Mouse (Mus musculus) retina, adult 2 months (tissue): ENCODE measurements at regions not wholly inside any gene's neighbourhood (a gene's known extent, or its start where the extent isn't known, plus 50 kb on each side); places are given as distances from the start of the nearest gene placed in this dataset.

Experiments
- DNase-seq: peaks from one replicate; pipeline ENCODE4 v3.0.0-alpha.2; 2012; ENCODE audit warnings: low read depth, low spot score

GRCm38 (mm10) chr19:54244176-54244575, 200.2 kb downstream of the Adra2a start:
- DNase-seq = no peak

- no peak for DNase-seq
These were observed 204.4 kb downstream of the Adra2a start for GRCm38 (mm10) chr19:54248256-54248936.

- no peak for DNase-seq
These were observed 208.3 kb downstream of the Adra2a start for GRCm38 (mm10) chr19:54252145-54252664.

DNA sequence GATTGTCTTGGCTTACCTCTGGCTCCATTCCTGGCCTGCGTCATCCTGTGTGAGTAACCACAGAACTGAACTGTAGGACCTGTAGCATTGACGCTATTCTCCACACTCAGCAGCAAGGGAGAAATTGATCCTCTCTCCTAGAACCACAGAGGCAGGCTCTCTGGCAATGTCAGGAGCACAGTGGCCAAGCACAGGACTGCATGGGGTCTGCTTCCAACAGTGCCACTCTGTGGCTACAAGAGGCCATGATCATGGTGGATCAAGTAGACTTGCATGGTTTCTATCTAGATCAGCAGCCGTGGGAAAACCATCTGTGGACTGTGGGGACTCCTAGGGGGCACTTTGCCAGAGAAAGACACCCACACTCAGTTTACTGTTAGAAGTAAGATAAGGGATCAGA, 213.9 kb downstream of the Adra2a start:
- DNase-seq = no peak

GRCm38 (mm10) chr19:54259175-54259574, 215.2 kb downstream of the Adra2a start:
- DNase-seq = no peak

DNA sequence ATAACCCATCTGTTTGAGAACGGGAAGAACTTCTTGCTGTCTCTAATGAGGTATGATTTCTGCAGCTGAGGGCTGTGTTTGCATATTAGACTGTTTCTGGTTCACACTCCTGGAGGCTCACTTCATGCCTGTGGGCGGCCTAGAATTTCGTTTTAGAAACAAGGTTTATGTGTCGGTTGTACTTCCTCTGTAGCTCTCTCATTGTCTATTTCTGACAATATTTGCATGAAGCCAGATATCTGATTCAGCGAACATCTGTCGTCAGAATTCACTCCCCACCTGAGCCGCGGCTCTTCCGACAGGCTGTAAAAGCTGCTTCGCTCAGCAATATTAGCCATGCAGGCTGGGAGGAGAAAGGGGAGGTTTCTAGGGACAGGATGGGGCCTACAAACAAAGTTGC, 233.4 kb downstream of the Adra2a start:
- no peak for DNase-seq

- DNase-seq = no peak
These were observed 241.5 kb downstream of the Adra2a start for GRCm38 (mm10) chr19:54285481-54285880.

DNA sequence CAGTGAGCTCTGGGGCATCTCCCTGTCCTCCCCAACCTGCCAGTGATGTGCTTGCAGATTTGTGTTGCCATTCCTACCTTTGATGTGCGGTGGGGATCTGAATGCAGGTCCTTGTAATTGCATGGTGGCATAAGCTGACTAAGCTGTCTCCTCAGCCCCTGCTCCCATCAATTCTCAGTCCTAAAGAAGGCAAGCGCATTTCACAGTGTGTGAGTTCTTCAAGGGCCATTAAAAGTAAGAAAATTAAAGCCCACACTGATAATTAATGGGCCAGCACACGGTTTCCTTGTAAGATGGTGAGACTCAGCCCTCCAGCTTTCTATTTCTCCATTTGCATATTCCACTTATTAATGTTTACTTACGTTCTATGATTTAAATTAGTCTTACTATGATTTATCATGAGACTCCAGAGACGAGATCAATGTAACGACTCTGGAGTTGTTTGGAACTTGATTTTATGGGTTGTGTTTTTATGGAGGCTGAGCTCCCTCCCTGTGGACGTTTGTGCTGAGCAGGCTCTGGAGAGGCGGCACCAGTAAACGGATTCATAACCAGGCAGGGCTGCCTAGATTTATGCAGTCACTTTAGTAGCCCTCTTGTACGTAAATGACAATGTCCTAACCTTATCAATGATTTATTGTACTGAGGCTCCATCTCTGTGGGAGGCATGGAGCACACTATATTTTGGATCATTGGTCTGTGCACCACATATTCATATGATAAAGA, 253.9 kb downstream of the Adra2a start:
- DNase-seq = no peak

DNA sequence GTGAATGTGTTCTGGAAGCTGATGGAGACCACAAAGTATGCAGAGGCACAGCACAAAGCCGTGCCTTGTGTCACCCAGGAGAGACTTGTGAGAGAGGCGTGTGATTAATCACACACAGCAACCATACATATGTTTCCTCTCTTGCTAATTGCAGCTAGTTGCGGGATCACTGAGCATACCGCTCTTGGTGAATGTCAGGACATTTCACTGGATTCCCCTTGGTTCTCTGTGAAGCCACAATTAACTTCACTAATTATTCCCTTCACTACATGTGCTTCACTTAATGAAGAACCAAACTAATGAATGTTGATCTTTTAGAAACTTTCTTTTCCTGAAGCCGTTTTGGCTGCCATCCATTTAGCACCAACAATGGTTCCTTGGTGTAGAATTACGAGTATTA, 267.3 kb downstream of the Adra2a start:
- no peak for DNase-seq

DNA sequence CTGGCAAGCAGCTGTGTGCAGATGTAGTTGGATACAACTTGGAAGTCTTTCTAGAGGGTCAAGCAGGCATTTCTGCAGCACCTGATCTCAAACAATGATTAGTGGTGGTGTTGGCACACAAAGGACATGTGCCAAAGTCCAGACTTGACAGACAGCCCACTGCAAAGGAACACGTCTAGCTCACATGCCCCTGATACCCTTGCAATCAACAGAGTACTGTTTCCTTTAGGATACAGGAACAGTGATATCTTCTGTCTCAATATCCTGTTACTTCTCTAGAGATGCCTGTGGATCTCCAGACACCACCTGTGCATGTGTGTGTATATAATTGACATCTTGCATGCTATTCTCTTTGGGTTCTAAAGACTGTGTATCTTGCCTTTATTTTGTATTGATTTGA, 267.8 kb downstream of the Adra2a start:
- DNase-seq = no peak

GRCm38 (mm10) chr19:54323276-54323675, 279.3 kb downstream of the Adra2a start:
- DNase-seq = no peak

- DNase-seq = no peak
These were observed 281.0 kb downstream of the Adra2a start for GRCm38 (mm10) chr19:54324991-54325390.

DNA sequence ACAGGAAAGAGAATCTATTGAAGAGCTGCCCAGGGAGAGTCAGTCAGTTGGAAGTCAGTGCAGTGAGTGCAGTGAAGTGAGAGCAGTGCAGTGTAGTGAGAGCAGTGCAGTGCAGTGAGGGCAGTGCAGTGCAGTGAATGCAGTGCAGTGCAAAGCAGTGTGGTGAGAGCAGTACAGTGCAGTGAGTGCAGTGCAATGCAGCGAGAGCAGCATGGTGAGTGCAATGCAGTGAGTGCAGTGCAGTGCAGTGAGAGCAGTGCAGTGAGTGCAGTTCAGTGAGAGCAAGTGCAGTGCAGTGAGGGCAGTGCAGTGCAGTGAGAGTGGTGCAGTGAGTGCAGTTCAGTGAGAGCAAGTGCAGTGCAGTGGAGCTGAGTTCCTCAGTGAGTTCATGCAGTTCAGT, 288.2 kb downstream of the Adra2a start:
- DNase-seq = no peak

DNA sequence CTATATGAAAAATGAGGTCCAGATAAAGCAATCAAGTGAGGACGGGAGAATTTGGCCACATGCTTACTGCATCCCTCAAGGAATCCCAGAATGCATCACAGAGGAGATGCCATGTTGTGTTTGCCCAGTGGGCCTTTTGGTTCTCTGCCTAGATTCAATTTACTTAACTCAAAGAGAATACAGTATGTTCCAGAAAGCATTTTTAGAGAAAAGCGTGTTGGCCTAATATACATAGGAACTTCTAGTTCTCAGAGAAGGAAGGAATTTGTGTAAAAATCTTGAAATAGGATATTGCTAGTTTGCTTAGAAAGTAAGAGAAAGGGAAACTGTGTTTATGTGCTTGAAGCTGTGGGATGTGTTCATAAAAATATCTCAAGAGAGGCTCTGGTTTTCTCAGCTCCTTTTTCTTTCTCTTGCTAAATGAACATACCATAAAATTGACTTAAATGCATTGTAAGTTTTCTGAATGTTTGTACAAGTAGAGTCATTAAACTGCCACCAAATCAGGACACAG, 296.9 kb downstream of the Adra2a start:
- DNase-seq = no peak

- no peak for DNase-seq
These were observed 315.8 kb downstream of the Adra2a start for GRCm38 (mm10) chr19:54359731-54360130.

DNA sequence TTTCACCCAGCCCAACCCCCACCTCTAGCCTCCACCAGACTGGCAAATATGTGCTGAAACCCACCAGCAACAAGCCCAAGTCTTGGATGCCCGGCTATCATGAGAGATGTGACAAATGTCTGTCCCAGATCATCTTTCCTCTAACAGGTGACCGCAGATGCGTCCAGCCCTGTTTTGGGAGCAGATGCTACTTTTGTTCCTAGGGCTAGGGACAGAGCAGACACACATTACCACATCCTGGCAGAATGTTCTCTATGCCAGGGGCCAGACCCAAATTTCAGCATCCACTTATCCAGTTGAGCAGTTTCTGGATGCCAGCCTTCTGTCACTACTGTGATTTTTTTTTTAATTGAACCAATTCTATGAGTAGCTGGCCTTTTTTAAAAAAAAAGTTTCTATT, 316.7 kb downstream of the Adra2a start:
- DNase-seq = no peak

- no peak for DNase-seq
These were observed 341.1 kb downstream of the Adra2a start for GRCm38 (mm10) chr19:54385101-54385500.

DNA sequence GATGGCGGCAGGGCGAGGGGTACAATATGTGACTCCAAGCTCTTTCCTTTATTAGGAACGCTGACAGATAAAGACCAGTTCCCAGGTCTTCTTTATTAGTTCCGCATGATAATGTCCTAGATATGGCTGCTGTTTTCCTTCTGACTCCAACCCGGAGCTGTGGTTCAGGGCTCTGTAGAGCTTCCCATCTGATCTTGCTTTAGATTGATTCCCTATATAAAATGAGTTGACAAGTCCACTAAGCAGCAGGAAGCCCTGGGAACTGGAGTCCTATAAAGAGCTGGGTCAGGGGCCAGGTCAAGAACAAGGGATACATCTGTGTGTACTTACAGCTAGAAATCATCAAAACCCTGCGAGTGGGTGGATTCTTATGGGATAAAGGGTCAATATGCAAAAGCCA, 347.5 kb downstream of the Adra2a start:
- DNase-seq = no peak

GRCm38 (mm10) chr19:54399651-54400050, 355.7 kb downstream of the Adra2a start:
- DNase-seq = no peak

DNA sequence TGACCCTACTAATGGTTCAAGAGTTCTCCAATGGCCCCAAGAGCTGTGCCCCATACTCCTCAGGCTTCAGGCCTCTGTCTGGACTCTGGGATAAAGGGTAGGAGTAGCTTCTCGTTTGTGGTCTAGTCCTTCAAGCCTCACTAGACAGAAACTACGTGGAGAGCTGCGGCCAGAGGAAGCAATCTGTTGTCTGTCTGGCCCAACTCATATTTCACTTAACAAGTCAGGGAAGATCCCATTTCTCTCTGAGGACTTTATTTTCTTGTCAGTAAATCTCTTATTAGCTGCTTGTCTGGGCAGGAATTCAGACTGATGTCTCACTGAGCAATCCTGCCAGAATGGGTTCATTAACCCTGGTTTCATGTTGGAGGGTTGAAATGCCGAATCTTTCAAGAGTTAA, 364.0 kb downstream of the Adra2a start:
- no peak for DNase-seq

- DNase-seq = no peak
These were observed 385.1 kb downstream of the Adra2a start for GRCm38 (mm10) chr19:54429062-54429461.

DNA sequence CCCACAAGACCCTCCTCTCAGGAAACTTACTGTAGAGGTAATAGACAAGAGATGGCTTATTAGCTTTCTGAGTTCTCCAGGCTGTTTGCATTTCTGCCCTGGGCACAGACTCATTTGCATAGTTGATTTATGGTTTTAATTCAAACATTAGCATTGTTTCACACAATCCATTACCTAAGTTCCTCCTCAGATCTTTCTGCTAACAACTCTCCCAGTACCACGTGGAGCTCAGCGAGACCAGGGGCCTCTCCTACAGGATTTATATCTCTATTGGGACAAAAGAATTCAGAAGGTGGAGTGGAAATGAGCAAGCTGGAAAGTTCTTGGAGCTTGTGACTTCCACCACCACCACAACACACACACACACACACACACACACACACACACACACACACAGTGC, 396.8 kb downstream of the Adra2a start:
- no peak for DNase-seq
